Mouse (Mus musculus) stomach, postnatal 0 days (tissue): Measurements from ENCODE around the gene Arl13b. TPM values are rescaled to one million over a fixed set of nuclear protein-coding genes. Genes with fewer than 3 reads are reported as not detected.

Source experiments
- ATAC-seq: fragments of 200-750 bp; cut with Nextera tagmentation; 2 replicates; pipeline ENCODE4 v1.8.0; 2017; ENCODE audit not compliant: low FRiP score, low TSS enrichment
- DNase-seq: peaks from one replicate; pipeline ENCODE4 v3.0.0-alpha.2; 2016; ENCODE audit warnings: low spot score
- H3K27ac ChIP-seq: fragments of 300-500 bp; sonication (generic); replicated peaks from 2 replicates; pipeline ENCODE4 v1.5.1; 2014; ENCODE audit warnings: mild to moderate bottlenecking, control low read depth
- H3K27me3 ChIP-seq: fragments of 300-500 bp; sonication (generic); 2 replicates; pipeline ENCODE4 v1.6.1; 2014; ENCODE audit warnings: low read length; ENCODE audit not compliant: control insufficient read depth, insufficient read depth
- H3K36me3 ChIP-seq: fragments of 300-500 bp; sonication (generic); 2 replicates; pipeline ENCODE4 v1.6.1; 2014; ENCODE audit warnings: low read length, mixed read lengths; ENCODE audit not compliant: control insufficient read depth, insufficient read depth
- H3K4me1 ChIP-seq: fragments of 300-500 bp; sonication (generic); replicated peaks from 2 replicates; pipeline ENCODE4 v1.6.1; 2014; ENCODE audit warnings: antibody characterized with exemption; ENCODE audit not compliant: control insufficient read depth, insufficient read depth
- H3K4me2 ChIP-seq: fragments of 300-500 bp; sonication (generic); replicated peaks from 2 replicates; pipeline ENCODE4 v1.6.1; 2014; ENCODE audit warnings: low read depth, mild to moderate bottlenecking, control low read depth, moderate library complexity
- H3K4me3 ChIP-seq: fragments of 300-500 bp; sonication (generic); 2 replicates; pipeline ENCODE4 v1.5.1; 2014; ENCODE audit warnings: low read depth, low read length, control low read depth
- H3K9ac ChIP-seq: fragments of 300-500 bp; sonication (generic); 2 replicates; pipeline ENCODE4 v1.6.1; 2014; ENCODE audit warnings: mild to moderate bottlenecking, low read length, control low read depth, mixed read lengths
- H3K9me3 ChIP-seq: fragments of 300-500 bp; sonication (generic); 2 replicates; pipeline ENCODE4 v1.6.1; 2016; ENCODE audit warnings: low read length; ENCODE audit not compliant: control insufficient read depth
- CTCF ChIP-seq: IDR thresholded peaks from 2 replicates; pipeline ENCODE4 v1.5.1; 2016; ENCODE audit warnings: antibody characterized with exemption, low read depth, mild to moderate bottlenecking, moderate library complexity
- EP300 ChIP-seq: optimal IDR thresholded peaks from 2 replicates; pipeline ENCODE3; 2016; ENCODE audit warnings: antibody characterized with exemption
- WGBS: fragments of 180-500 bp; shearing (Covaris S2); extraction: QIAGEN DNeasy Blood & Tissue Kit; methylation state at CpG from one replicate; pipeline ENCODE4 v1.1.7; 2014; 5-methylcytosine and 5-hydroxymethylcytosine counted together
- polyA plus RNA-seq: library from polyadenylated mRNA; unstranded; fragments of >200 nt; fragmentation: Nextera tagmentation; extraction: Ambion mirVana; gene quantifications from 2 replicates; pipeline ENCODE4 v1.2.1, GENCODE M21; 2015

Arl13b gene
- 10.1 and 12.1 TPM in 2 replicates for polyA plus RNA-seq

- TF ChIP-seq CTCF (no peak), EP300 (no peak)
- DNase-seq: peak; percentile 93
- H3K9ac ChIP-seq: peak within 1 kb of the TSS; percentile 80
- peak within 1 kb of the TSS; percentile 81 for H3K4me2 ChIP-seq
- WGBS: under 1% methylated on average over 52 of the region's 52 CpGs
- H3K36me3 ChIP-seq: no peaks in the 10 kb centered on the region
- peak within 1 kb of the TSS; percentile 85 for H3K4me3 ChIP-seq
- ATAC-seq: peak; percentile 100
- no peaks in the 10 kb centered on the region for H3K27me3 ChIP-seq
- H3K27ac ChIP-seq: peak within 1 kb of the TSS; percentile 83
- peaks cover 4% of the 10 kb centered on the region; the same call in 1 of the 2 replicates for H3K4me1 ChIP-seq
- H3K9me3 ChIP-seq: no peaks in the 10 kb centered on the region
Observed at GRCm38 (mm10) chr16:62846498-62847312, at the start of gene Arl13b. TSS of gene Arl13b (minus strand) at chr16:62847040.

- no peak for TF ChIP-seq EP300
- no peak for TF ChIP-seq CTCF
- Histone ChIP-seq H3K4me3 (no peak overlapping the region), H3K4me1 (no peaks in the 10 kb centered on the region), H3K27ac (no peak overlapping the region), H3K9ac (no peak overlapping the region), H3K27me3 (no peaks in the 10 kb centered on the region), H3K36me3 (no peaks in the 10 kb centered on the region), H3K4me2 (no peak overlapping the region), H3K9me3 (no peaks in the 10 kb centered on the region)
- 93% methylated on average over 3 of the region's 3 CpGs for WGBS
- no peak for ATAC-seq
- DNase-seq: no peak
Observed at GRCm38 (mm10) chr16:62895824-62896223, 49.0 kb upstream of the Arl13b start.

GRCm38 (mm10) chr16:62874065-62874464 lies 27.2 kb upstream of the Arl13b start:
- H3K27ac ChIP-seq: no peak overlapping the region
- no peak overlapping the region for H3K9ac ChIP-seq
- ATAC-seq: no peak
- H3K4me1 ChIP-seq: no peaks in the 10 kb centered on the region
- no peak for DNase-seq
- TF ChIP-seq CTCF: no peak
- TF ChIP-seq EP300: no peak
- H3K36me3 ChIP-seq: no peaks in the 10 kb centered on the region
- WGBS: 70% methylated on average over 6 of the region's 6 CpGs
- H3K4me3 ChIP-seq: no peak overlapping the region
- no peak overlapping the region for H3K4me2 ChIP-seq
- H3K27me3 ChIP-seq: no peaks in the 10 kb centered on the region
- no peaks in the 10 kb centered on the region for H3K9me3 ChIP-seq

GRCm38 (mm10) chr16:62873180-62873579 lies 26.3 kb upstream of the Arl13b start:
- WGBS: 58% methylated on average over 4 of the region's 4 CpGs
- ATAC-seq (no peak), DNase-seq (no peak)
- H3K9me3 ChIP-seq: no peaks in the 10 kb centered on the region
- H3K27ac ChIP-seq: no peak overlapping the region
- H3K27me3 ChIP-seq: no peaks in the 10 kb centered on the region
- TF ChIP-seq CTCF: no peak
- TF ChIP-seq EP300: no peak
- H3K9ac ChIP-seq: no peak overlapping the region
- no peaks in the 10 kb centered on the region for H3K4me1 ChIP-seq
- H3K36me3 ChIP-seq: no peaks in the 10 kb centered on the region
- no peak overlapping the region for H3K4me3 ChIP-seq
- no peak overlapping the region for H3K4me2 ChIP-seq

- Histone ChIP-seq H3K27ac (no peak overlapping the region), H3K4me1 (no peaks in the 10 kb centered on the region), H3K9ac (no peak overlapping the region), H3K36me3 (no peaks in the 10 kb centered on the region), H3K4me3 (no peak overlapping the region), H3K4me2 (no peak overlapping the region), H3K27me3 (no peaks in the 10 kb centered on the region), H3K9me3 (no peaks in the 10 kb centered on the region)
- WGBS: 59% methylated on average over 5 of the region's 5 CpGs
- TF ChIP-seq EP300 (no peak), CTCF (no peak)
- ATAC-seq: no peak
- no peak for DNase-seq
Observed at GRCm38 (mm10) chr16:62872688-62873117, 25.9 kb upstream of the Arl13b start.

- no peaks in the 10 kb centered on the region for H3K27me3 ChIP-seq
- H3K27ac ChIP-seq: no peak overlapping the region
- H3K9ac ChIP-seq: no peak overlapping the region
- 63% methylated on average over 6 of the region's 6 CpGs for WGBS
- ATAC-seq (no peak), DNase-seq (no peak)
- H3K4me3 ChIP-seq: no peak overlapping the region
- no peaks in the 10 kb centered on the region for H3K4me1 ChIP-seq
- H3K4me2 ChIP-seq: no peak overlapping the region
- H3K9me3 ChIP-seq: no peaks in the 10 kb centered on the region
- TF ChIP-seq CTCF (no peak), EP300 (no peak)
- H3K36me3 ChIP-seq: no peaks in the 10 kb centered on the region
Observed at GRCm38 (mm10) chr16:62861455-62861854, 14.6 kb upstream of the Arl13b start.
